Comparison of ENCODE assay signal across 15 mouse cellular contexts in genomic region chr1:134213405-134213804, GRCm38 (mm10). TPM values are rescaled to one million over a fixed set of nuclear protein-coding genes. Genes with fewer than 3 reads are reported as not detected.
DNase-seq lines count a peak whose midpoint lies in the region; ATAC-seq and TF ChIP-seq lines count a peak whose summit lies in the region.
"Had no signal": no experiment of that assay in that cellular context is flagged by ENCODE, and none has a peak within 500 bp of the region (broad histone marks: within the 10 kb centered on the region; RNA-seq: fewer than 3 reads in every experiment).

No protein-coding gene starts in this region.

- no peaks in the 10 kb centered on the region for H3K36me3 ChIP-seq in hindbrain, embryonic 15.5 days
- H3K36me3 ChIP-seq in hindbrain, embryonic 10.5 days, result no peaks in the 10 kb centered on the region
- H3K36me3 ChIP-seq in neural tube, embryonic 15.5 days, result no peaks in the 10 kb centered on the region
- H3K36me3 ChIP-seq in liver, embryonic 14.5 days (replicated peaks; ENCODE audit: control insufficient read depth, insufficient read depth, low read depth), result no peaks in the 10 kb centered on the region

- 0 out of 2 replicates have a peak overlapping the region, but pooled peaks have one; percentile 11 for H3K27ac ChIP-seq in hindbrain, embryonic 15.5 days (replicated peaks)
- H3K27ac ChIP-seq in hindbrain, embryonic 10.5 days, result no peak overlapping the region
- H3K27ac ChIP-seq in neural tube, embryonic 15.5 days (replicated peaks), result 0 out of 2 replicates have a peak overlapping the region, but pooled peaks have one; percentile 33
- H3K27ac ChIP-seq in liver, embryonic 14.5 days, result no peak overlapping the region

- TF ChIP-seq EP300 in liver, embryonic 14.5 days (IDR thresholded peaks at IDR 0.05; ENCODE audit: low read depth), result peak; percentile 62

- no peak for TF ChIP-seq CTCF in liver, embryonic 14.5 days (IDR thresholded peaks at IDR 0.05; ENCODE audit: low read depth)

- ATAC-seq in hindbrain, embryonic 15.5 days (ENCODE audit: low FRiP score, low read depth), result peak; percentile 49; the same call in 1 of the 2 replicates
- ATAC-seq in neural tube, embryonic 15.5 days (ENCODE audit: low FRiP score), result no peak
- ATAC-seq in liver, embryonic 14.5 days (ENCODE audit: insufficient read depth), result peak; percentile 79

- no peak overlapping the region for H3K4me2 ChIP-seq in hindbrain, embryonic 15.5 days
- no peak overlapping the region for H3K4me2 ChIP-seq in neural tube, embryonic 15.5 days
- peak overlapping the region; percentile 28 for H3K4me2 ChIP-seq in liver, embryonic 14.5 days (ENCODE audit: low read depth)

- 72% methylated on average over 7 of the region's 7 CpGs for WGBS in hindbrain, embryonic 15.5 days
- WGBS in hindbrain, embryonic 10.5 days, result 81% methylated on average over 7 of the region's 7 CpGs
- WGBS in neural tube, embryonic 15.5 days, result 60% methylated on average over 7 of the region's 7 CpGs
- WGBS in liver, embryonic 14.5 days (ENCODE audit: insufficient replicate concordance), result 13% methylated on average over 7 of the region's 7 CpGs

- H3K27me3 ChIP-seq in hindbrain, embryonic 15.5 days, result no peaks in the 10 kb centered on the region
- H3K27me3 ChIP-seq in hindbrain, embryonic 10.5 days (ENCODE audit: insufficient read depth, poor library complexity, severe bottlenecking), result peaks cover 13% of the 10 kb centered on the region
- no peaks in the 10 kb centered on the region for H3K27me3 ChIP-seq in neural tube, embryonic 15.5 days (replicated peaks)
- H3K27me3 ChIP-seq in liver, embryonic 14.5 days (ENCODE audit: control insufficient read depth, insufficient read depth, low read length), result no peaks in the 10 kb centered on the region

- H3K4me1 ChIP-seq in hindbrain, embryonic 15.5 days (replicated peaks), result peaks cover 29% of the 10 kb centered on the region
- H3K4me1 ChIP-seq in hindbrain, embryonic 10.5 days (replicated peaks), result peaks cover 59% of the 10 kb centered on the region
- H3K4me1 ChIP-seq in neural tube, embryonic 15.5 days, result peaks cover 31% of the 10 kb centered on the region
- H3K4me1 ChIP-seq in liver, embryonic 14.5 days (replicated peaks; ENCODE audit: control insufficient read depth in 2 of 2, insufficient read depth in 2 of 2, low read length in 1 of 2), result peaks cover 4 to 11% of the 10 kb centered on the region in 2 experiments; a peak in 2 of 4 replicates

- no peak for DNase-seq in hindbrain, embryonic 10.5 days (ENCODE audit: low spot score)
- DNase-seq in neural tube, embryonic 10.5 days (ENCODE audit: extremely low spot score, low spot score), result no peak
- DNase-seq in liver, embryonic 14.5 days (ENCODE audit: low read depth in 3 of 3, low spot score in 3 of 3), result no peak
- no peak for DNase-seq in MN1 (ENCODE audit: low spot score)
- no peak for DNase-seq in embryo, embryonic 10 days (ENCODE audit: low spot score)
- DNase-seq: adrenal gland, postnatal 25 days; cerebellum, adult 11 months; kidney, postnatal 36 days; right cerebral cortex, postnatal 4 days had no signal

- no peak overlapping the region for H3K4me3 ChIP-seq in hindbrain, embryonic 15.5 days
- no peak overlapping the region for H3K4me3 ChIP-seq in hindbrain, embryonic 10.5 days
- no peak overlapping the region for H3K4me3 ChIP-seq in neural tube, embryonic 15.5 days (replicated peaks)
- no peak overlapping the region for H3K4me3 ChIP-seq in liver, embryonic 14.5 days (ENCODE audit: insufficient read depth in 1 of 2, low read depth in 2 of 2, low read length in 2 of 2)
- H3K4me3 ChIP-seq: megakaryocyte, embryonic 14.5 days; myocyte had no signal

- H3K9me3 ChIP-seq in hindbrain, embryonic 15.5 days, result no peaks in the 10 kb centered on the region
- no peaks in the 10 kb centered on the region for H3K9me3 ChIP-seq in hindbrain, embryonic 10.5 days
- H3K9me3 ChIP-seq in neural tube, embryonic 15.5 days (replicated peaks), result no peaks in the 10 kb centered on the region
- no peaks in the 10 kb centered on the region for H3K9me3 ChIP-seq in liver, embryonic 14.5 days (ENCODE audit: control insufficient read depth, low read length)

- no peak overlapping the region for H3K9ac ChIP-seq in hindbrain, embryonic 15.5 days
- no peak overlapping the region for H3K9ac ChIP-seq in neural tube, embryonic 15.5 days (replicated peaks)
- no peak overlapping the region for H3K9ac ChIP-seq in liver, embryonic 14.5 days (replicated peaks)

RNA-seq across cellular contexts. Expression of gene Mybph, which starts 20.2 kb away (rescaled TPM):
- polyA plus RNA-seq in hindbrain, embryonic 15.5 days (2015; fragmentation: Nextera tagmentation; extraction: Ambion mirVana), result 0.12 and 0.29 TPM in 2 replicates
- polyA plus RNA-seq in hindbrain, embryonic 10.5 days (2016; fragmentation: Nextera tagmentation; extraction: Ambion mirVana), result 0.21 and 0.39 TPM in 2 replicates
- 2.7 and 4.4 TPM in 2 replicates for polyA plus RNA-seq in neural tube, embryonic 15.5 days (2015; fragmentation: Nextera tagmentation; extraction: Ambion mirVana)
- polyA plus RNA-seq in liver, embryonic 14.5 days (2012; rRNA removed), result 0.02 and 0.03 TPM in 2 replicates
- polyA plus RNA-seq in liver, embryonic 14.5 days (2014; fragmentation: Nextera tagmentation; extraction: Ambion mirVana), result not detected in 2 replicates
- polyA plus RNA-seq: liver, adult 2 months; stomach, embryonic 14.5 days had no signal

RNA-seq across cellular contexts. Expression of gene Adora1, which starts 21.8 kb away (rescaled TPM):
- 22.5 and 26.0 TPM in 2 replicates for polyA plus RNA-seq in hindbrain, embryonic 15.5 days (2015; fragmentation: Nextera tagmentation; extraction: Ambion mirVana)
- 0.37 and 0.46 TPM in 2 replicates for polyA plus RNA-seq in hindbrain, embryonic 10.5 days (2016; fragmentation: Nextera tagmentation; extraction: Ambion mirVana)
- polyA plus RNA-seq in neural tube, embryonic 15.5 days (2015; fragmentation: Nextera tagmentation; extraction: Ambion mirVana), result 23.8 and 28.8 TPM in 2 replicates
- polyA plus RNA-seq in liver, embryonic 14.5 days (2012; rRNA removed), result 0.13 and 0.19 TPM in 2 replicates
- 0.06 and 0.10 TPM in 2 replicates for polyA plus RNA-seq in liver, embryonic 14.5 days (2014; fragmentation: Nextera tagmentation; extraction: Ambion mirVana)

RNA-seq across cellular contexts. Expression of gene Chil1, which starts 31.4 kb away (rescaled TPM):
- 1.4 and 2.4 TPM in 2 replicates for polyA plus RNA-seq in hindbrain, embryonic 15.5 days (2015; fragmentation: Nextera tagmentation; extraction: Ambion mirVana)
- 1.5 and 3.4 TPM in 2 replicates for polyA plus RNA-seq in hindbrain, embryonic 10.5 days (2016; fragmentation: Nextera tagmentation; extraction: Ambion mirVana)
- polyA plus RNA-seq in neural tube, embryonic 15.5 days (2015; fragmentation: Nextera tagmentation; extraction: Ambion mirVana), result 2.0 and 2.1 TPM in 2 replicates
- polyA plus RNA-seq in liver, embryonic 14.5 days (2012; rRNA removed), result 1.3 TPM in 2 replicates
- polyA plus RNA-seq in liver, embryonic 14.5 days (2014; fragmentation: Nextera tagmentation; extraction: Ambion mirVana), result 2.7 and 3.7 TPM in 2 replicates

Comparison
In these comparisons a context has a peak if more than half of its experiments do, and no peak if none do; other contexts are left out.
1. H3K27ac ChIP-seq: peak in hindbrain, embryonic 15.5 days (single experiment) and neural tube, embryonic 15.5 days (single experiment); none in hindbrain, embryonic 10.5 days (single experiment) and liver, embryonic 14.5 days (single experiment).
2. RNA of gene Adora1, which starts 21.8 kb away (polyA plus RNA-seq): 23.8 to 28.8 TPM in neural tube, embryonic 15.5 days and 22.5 to 26.0 TPM in hindbrain, embryonic 15.5 days; 0.37 to 0.46 TPM in hindbrain, embryonic 10.5 days and 0.06 to 0.19 TPM in liver, embryonic 14.5 days; every median in the first group is over 10 times any median in the second.